Mouse (Mus musculus) cerebellum, adult 2 months (tissue): ENCODE data around the gene P2rx5. TPM values are rescaled to one million over a fixed set of nuclear protein-coding genes. Genes with fewer than 3 reads are reported as not detected.

ENCODE experiments used
- DNase-seq, 2 experiments: peaks; one replicate each; pipeline ENCODE4 v3.0.0; 2021
- H3K27ac ChIP-seq: fragments of 200-500 bp; 2 replicates; pipeline ENCODE4 v1.5.1; 2012; ENCODE audit warnings: low read length, control low read depth, inconsistent platforms; ENCODE audit not compliant: insufficient read depth
- H3K27me3 ChIP-seq: fragments of 200-500 bp; 2 replicates; pipeline ENCODE4 v1.6.1; 2012; ENCODE audit warnings: inconsistent platforms, mild to moderate bottlenecking, low read length, moderate library complexity; ENCODE audit not compliant: control insufficient read depth, insufficient read depth
- H3K4me1 ChIP-seq: fragments of 200-500 bp; 2 replicates; pipeline ENCODE4 v1.6.1; 2011; ENCODE audit warnings: low read length; ENCODE audit not compliant: control insufficient read depth, insufficient read depth
- H3K4me3 ChIP-seq: fragments of 200-500 bp; replicated peaks from 2 replicates; pipeline ENCODE3; 2011; ENCODE audit warnings: mild to moderate bottlenecking, low read depth, low read length, control low read depth; ENCODE audit not compliant: insufficient read depth
- CTCF ChIP-seq: fragments of 200-500 bp; IDR thresholded peaks from 2 replicates; pipeline ENCODE4 v1.5.1; 2011; ENCODE audit warnings: low read depth, mild to moderate bottlenecking, control low read depth, low read length, moderate library complexity, borderline replicate concordance; ENCODE audit not compliant: insufficient read depth
- POLR2A ChIP-seq: fragments of 200-500 bp; IDR thresholded peaks from 2 replicates; pipeline ENCODE4 v1.6.1; 2011; ENCODE audit warnings: low read length, control low read depth, borderline replicate concordance; ENCODE audit not compliant: insufficient read depth
- WGBS: fragments of 180-500 bp; shearing (Covaris S2); methylation state at CpG from one replicate; pipeline ENCODE4 v1.1.7; 2018; 5-methylcytosine and 5-hydroxymethylcytosine counted together
- polyA plus RNA-seq: library from polyadenylated mRNA; depleted of rRNA; stranded (reverse); fragments of >200 nt; gene quantifications from 2 replicates; pipeline ENCODE4 v1.2.3, GENCODE M21; 2012; rRNA removed

Gene P2rx5
- 4.5 and 6.2 TPM in 2 replicates for polyA plus RNA-seq

DNA sequence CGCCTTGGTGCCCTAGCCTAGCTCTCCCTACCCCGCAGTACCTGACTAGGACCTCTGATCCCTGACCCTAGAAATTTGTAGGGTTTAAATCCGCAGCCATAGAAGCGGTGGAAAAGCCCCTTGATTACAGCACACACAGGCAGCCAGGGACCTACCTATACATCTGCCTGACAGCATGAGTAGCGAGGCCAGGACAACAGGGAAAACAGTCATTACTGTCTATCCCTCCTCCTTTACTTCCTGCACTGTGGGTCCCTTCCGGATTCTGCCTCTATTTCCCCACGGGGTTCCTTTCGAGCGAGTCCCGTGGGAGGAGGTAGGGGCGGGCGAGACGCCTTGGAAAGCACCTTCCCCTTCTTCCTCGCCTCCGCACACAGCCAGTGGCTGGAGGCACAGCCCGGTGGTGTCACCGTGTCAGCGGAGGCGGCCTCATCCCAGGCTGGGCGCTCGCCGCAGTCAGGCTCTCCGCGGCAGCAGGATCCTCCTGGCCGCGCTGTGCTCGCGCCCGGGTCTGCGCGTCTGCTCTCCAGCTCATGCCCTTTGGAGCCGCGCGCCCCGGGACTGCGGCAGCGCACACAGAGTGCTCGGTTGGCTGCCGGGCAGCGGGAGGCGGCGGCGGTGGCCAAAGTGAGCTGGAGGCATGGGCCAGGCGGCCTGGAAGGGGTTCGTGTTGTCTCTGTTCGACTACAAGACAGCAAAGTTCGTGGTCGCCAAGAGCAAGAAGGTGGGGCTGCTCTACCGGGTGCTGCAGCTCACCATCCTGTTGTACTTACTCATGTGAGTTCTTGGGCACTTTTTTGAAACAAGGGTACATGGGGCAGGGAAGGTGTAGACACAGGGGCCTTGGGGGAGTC lies at the start of gene P2rx5:
Gene P2rx5 (plus strand): TSS at position 465 of the 854 bp plus-strand sequence.
- Histone ChIP-seq H3K4me3 (peak within 1 kb of the TSS; percentile 50), H3K27ac (no peak within 1 kb of the TSS), H3K4me1 (no peaks in the 10 kb centered on the region), H3K27me3 (no peaks in the 10 kb centered on the region; the same call in 1 of the 2 replicates)
- TF ChIP-seq POLR2A = no peak
- TF ChIP-seq CTCF = no peak
- peak; percentile 46 to 50 for DNase-seq
- WGBS = 5% methylated on average over 49 of the region's 49 CpGs

DNA sequence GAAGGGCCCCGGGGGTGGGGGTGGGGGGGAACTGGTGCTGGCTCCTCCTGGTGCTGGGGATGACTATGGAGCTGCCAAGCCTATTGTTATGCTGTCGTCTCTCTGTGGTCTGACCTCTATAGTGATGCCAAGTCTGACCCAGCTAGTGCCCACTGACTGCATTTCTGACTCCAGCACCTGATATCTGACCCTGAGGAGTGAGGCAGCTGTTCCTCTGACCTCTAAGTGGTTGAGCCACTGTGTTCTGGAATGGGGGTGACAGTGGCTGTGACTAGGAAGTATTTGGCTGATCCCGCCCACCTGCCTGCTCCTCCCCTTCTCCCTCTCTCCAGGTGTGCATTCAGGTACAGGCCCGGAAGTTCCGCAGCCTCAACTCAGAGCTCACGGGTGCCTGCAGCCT lies 48.8 kb upstream of the P2rx5 start:
- Histone ChIP-seq H3K27me3 (no peaks in the 10 kb centered on the region), H3K27ac (no peak overlapping the region), H3K4me3 (no peak overlapping the region), H3K4me1 (no peaks in the 10 kb centered on the region)
- TF ChIP-seq POLR2A (no peak), CTCF (no peak)
- 66% methylated on average over 6 of the region's 6 CpGs for WGBS
- no peak for DNase-seq

DNA sequence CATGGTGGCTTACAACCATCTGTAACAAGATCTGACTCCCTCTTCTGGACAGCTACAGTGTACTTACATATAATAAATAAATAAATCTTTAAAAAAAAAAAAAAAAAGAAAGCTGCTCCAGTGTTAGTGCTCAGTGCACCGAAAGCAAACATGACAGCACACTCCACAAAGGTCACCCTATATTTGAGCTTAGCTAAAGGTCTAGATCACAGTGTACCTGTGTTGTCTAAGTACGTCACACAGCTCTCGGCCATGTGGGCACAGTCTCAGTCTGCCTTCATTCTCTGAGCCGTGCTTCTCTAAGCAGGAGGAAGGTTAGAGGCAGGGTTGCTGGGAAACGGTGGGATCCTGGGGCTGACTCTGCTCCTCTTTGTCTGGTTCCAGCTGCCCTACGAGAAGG lies 33.7 kb upstream of the P2rx5 start:
- WGBS = 74% methylated on average over 6 of the region's 6 CpGs
- no peak overlapping the region for H3K27ac ChIP-seq
- TF ChIP-seq CTCF (no peak), POLR2A (no peak)
- no peaks in the 10 kb centered on the region for H3K27me3 ChIP-seq
- DNase-seq = no peak
- no peak overlapping the region for H3K4me3 ChIP-seq
- H3K4me1 ChIP-seq = no peaks in the 10 kb centered on the region

DNA sequence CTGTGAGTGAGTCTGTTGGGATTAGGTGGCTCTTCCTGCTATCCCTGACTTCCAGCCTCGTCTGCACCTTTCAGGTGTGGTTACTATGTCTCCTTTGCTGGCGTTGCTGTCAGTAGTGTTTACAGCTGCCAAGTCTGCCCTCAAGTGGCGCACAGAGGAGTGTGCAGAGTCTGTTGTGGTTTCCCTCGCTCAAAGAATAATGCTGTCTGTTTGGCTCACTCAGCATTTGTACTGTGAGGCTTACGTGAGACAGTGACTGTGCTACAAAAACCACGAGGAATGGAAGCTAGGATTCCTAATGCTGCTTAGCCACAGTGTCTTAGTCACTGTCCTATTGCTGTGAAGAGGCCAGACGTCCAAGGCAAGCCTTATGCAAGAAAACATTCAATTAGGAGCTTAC lies 29.2 kb upstream of the P2rx5 start:
- 78% methylated on average over 7 of the region's 7 CpGs for WGBS
- no peak for TF ChIP-seq POLR2A
- TF ChIP-seq CTCF = no peak
- no peak for DNase-seq

DNA sequence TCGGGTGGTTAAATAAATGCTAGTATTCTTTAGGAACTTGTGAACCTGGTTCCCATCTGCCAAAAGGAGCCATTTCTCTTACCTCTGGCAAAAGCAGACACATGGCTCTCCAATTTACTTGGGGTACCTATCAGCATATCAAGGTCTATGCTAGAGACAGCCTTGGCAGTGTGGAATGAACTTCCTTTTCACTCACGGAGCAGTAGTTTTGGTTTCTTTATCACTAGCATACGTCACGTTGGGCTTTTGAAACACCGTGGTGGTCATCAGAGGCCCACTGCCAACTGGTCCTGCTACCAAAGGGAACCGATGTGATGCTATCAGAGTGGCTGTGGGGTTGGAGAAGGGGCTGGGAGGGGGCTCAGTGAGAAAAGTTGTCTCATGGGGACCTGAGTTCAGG lies 27.2 kb upstream of the P2rx5 start:
- Histone ChIP-seq H3K4me3 (no peak overlapping the region), H3K27me3 (no peaks in the 10 kb centered on the region), H3K4me1 (no peaks in the 10 kb centered on the region), H3K27ac (no peak overlapping the region)
- TF ChIP-seq POLR2A = no peak
- TF ChIP-seq CTCF = no peak
- no peak for DNase-seq
- 93% methylated on average over 6 of the region's 6 CpGs for WGBS

More for the DNA sequence above, 29.2 kb upstream of the P2rx5 start:
- Histone ChIP-seq H3K27ac (no peak overlapping the region), H3K4me3 (no peak overlapping the region), H3K27me3 (no peaks in the 10 kb centered on the region), H3K4me1 (no peaks in the 10 kb centered on the region)

DNA sequence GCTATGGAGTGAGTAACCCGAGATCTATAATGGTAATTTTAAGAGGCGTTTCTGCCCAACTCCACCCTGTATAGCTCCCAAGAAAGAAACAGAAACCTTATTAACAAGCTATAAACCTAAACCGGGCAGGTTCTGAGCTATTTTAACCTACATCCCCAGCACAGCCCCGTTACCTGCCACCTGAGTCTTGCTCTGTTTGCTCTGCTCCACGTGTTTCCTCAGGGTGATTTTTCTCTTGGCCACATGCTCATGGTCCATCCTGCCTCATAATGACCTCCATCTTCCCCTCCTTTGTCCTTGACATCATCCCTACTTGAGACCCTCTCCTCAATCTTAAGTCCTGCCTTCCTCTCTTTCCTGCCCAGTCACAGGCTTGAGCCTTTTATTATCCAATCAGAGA lies 26.0 kb upstream of the P2rx5 start:
- 95% methylated on average over 5 of the region's 5 CpGs for WGBS
- H3K27ac ChIP-seq = no peak overlapping the region
- DNase-seq = no peak
- no peaks in the 10 kb centered on the region for H3K4me1 ChIP-seq
- H3K27me3 ChIP-seq = no peaks in the 10 kb centered on the region
- H3K4me3 ChIP-seq = no peak overlapping the region
- TF ChIP-seq POLR2A (no peak), CTCF (no peak)

DNA sequence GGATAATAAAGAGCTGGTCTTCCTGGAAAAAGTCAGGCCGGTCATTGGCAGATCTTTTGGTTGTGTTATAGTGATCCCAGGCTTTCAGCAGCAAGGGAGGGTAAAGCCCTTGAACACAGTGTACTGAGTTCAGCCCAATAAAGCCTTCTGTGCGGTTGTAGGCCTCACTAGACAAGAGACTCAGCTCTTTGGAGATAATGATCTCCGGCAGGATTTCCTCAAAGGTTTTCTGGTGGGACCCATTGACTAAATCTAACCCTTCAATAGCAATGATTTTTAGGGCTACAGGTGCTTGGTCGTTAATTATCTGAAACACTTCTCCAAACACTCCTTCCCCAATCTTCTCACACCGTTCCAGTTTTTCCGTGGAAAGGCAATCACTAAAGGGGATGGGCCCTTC lies 23.6 kb upstream of the P2rx5 start:
- DNase-seq = no peak
- Histone ChIP-seq H3K27me3 (no peaks in the 10 kb centered on the region), H3K4me3 (no peak overlapping the region), H3K4me1 (no peaks in the 10 kb centered on the region), H3K27ac (no peak overlapping the region)
- WGBS = 79% methylated on average over 6 of the region's 6 CpGs
- no peak for TF ChIP-seq POLR2A
- TF ChIP-seq CTCF = no peak

DNA sequence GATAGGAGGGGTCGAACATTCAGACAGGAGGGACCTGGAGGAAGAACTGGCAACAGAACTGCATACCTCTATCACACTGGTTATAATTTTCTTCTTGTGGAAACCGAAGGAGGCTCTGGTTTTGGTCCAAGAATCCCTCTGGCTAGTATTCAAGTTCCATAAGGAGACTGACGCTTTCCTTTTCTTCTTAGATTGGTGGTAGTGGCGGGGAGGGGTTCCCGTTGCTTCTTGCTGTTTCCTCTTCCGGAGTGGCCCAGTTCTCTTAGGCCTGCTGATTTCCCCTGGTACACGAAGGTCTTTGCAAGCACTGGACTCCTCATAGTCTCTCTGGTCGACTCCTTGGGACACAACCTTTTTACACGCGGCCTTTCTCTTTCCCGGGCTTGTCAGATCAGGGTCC lies 23.1 kb upstream of the P2rx5 start:
- Histone ChIP-seq H3K4me3 (no peak overlapping the region), H3K27ac (no peak overlapping the region), H3K27me3 (no peaks in the 10 kb centered on the region), H3K4me1 (no peaks in the 10 kb centered on the region)
- TF ChIP-seq POLR2A (no peak), CTCF (no peak)
- WGBS = 11% methylated on average over 11 of the region's 11 CpGs
- DNase-seq = no peak
